Mouse (Mus musculus) urinary bladder, postnatal 36 days (tissue): ENCODE results near the gene Phrf1.

Experiments used
- DNase-seq, 2 experiments: peaks; one replicate each; pipeline ENCODE4 v3.0.0; 2022; ENCODE audit warnings: low spot score in 2 of 2, mixed read lengths in 1 of 2

The Phrf1 gene

DNA sequence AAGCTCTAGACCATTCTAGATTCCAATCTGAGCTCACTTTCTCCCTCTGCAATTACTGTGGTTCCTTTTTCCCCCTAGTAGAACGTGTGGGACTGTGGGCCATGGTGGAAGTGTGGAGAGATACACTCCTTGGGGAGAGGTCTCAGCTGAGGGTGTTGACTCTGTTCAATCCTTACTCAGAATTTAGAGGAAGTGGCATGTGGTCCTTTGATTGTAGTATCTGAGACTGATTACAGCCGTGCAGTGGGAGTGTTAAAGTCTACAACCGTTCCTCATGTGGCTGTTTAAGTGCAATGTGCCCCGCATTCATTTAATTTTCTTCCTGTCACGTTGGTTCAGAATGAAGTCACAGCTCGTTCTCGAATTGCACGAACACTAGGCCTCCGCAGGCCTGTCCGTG is 27.6 kb downstream of the Phrf1 start:
- no peak for DNase-seq

DNA sequence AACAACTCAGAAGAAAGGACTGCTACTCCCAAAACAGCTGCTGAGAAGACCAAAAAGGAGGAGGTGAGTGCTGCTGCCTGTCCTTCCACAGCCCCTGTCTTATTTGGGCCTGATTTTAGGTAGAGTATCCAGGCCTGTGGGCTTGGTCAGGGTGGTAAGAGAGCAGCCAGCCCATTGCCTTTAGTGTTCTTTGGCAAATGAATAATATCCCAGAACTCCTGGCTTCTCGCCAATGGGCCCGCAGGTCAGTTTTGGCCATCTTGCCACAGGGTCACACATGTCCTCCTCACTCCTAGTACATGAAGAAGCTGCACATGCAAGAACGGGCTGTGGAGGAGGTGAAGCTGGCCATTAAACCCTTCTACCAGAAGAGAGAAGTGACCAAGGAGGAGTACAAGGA is 32.9 kb downstream of the Phrf1 start:
- DNase-seq = no peak

DNA sequence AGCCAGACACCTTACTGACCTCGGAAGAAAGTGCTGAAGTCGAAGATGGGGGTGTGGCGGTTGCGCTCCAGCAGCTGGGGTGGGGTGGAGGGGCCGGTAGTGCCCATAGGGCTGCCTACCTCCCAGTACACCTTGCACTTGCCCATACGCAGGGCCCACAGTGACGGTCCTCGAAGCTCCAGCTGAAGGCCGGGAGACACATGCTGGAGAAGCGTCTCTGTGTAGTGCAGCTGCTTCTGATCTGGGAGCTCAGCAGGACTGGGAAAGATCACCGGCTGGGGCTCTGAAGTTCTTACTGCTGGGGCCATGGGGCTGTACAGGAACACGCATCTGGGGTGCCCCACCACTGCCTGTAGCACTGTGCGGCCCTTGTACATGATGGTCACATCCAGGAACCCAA is 35.1 kb downstream of the Phrf1 start:
- no peak for DNase-seq

DNA sequence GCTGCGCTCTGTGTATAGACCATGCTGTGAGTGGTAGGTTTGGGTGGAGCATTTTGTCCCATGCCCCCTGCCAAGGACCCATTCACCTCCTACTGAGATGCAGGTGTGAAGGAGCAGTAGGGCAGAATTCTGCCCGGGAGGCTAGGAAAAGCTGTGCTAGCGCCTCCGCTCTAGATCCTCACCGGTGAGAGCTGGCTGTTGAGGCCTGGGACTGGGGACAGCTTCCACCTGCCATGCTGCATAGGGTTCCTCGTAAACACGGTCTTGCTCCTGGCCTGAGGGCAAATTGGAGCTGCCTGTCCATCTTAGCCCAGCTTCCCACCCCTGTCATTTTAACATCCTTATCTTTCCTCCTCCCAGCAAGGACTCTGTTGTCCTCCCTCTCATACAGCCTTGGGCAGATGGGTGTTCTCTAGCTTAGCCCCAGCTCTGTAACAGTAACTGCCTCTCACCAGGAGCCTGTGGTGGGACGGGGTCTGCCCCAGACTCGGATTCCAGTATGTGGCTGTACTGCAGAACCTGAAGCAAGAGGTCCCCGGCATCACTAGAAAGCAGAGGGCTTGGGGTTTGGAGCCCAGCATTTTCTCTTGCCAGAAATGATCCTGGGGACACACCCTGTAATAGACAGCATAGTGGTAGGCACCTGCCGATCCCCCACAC is 35.6 kb downstream of the Phrf1 start:
- DNase-seq = no peak

DNA sequence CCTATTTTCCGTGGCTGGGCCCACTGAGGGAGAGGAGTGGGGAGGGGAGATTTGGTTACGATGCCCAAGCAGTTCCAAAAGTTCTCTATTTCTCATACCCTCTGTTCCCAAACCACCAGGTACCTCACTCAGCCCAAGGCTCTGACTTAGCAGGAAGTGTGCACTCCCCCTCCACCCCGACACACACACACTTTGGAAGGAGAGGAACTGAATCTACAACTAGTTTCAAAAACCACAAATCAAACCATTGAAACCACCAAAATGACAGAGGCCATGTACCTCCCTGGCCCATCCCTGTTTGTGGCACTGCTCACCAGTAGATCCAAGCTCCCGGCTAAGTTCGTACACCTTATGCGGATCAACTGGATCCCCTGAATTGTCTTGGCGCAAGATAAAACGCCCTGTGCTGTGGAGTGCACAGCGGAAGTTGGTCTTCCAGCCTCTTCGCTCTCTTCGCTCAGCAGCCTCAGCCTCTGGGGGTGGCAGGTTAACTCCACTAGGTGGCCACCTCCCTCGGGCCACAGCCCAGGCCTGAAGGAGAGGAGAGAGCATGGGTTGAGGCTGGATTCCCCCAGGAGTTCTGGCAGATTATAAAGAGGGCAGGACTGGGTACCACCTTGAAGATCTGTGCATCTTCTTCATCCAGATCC is 36.3 kb downstream of the Phrf1 start:
- DNase-seq = no peak

DNA sequence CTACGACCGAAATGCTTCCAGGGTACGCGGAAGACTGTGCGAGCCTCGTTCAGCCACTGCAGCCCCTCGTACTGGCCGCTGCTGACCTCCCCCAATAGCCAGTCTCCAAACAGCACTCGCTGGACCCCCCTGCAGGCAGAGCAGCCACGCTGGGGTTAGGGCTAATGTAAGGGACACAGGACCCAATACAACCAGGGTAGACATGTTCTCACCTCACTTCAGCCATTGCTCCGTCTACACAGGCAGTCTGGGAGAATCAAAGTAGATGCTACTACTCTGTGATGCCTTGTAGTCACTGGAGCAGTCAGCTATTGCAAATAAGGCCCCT is 36.8 kb downstream of the Phrf1 start:
- DNase-seq = no peak

DNA sequence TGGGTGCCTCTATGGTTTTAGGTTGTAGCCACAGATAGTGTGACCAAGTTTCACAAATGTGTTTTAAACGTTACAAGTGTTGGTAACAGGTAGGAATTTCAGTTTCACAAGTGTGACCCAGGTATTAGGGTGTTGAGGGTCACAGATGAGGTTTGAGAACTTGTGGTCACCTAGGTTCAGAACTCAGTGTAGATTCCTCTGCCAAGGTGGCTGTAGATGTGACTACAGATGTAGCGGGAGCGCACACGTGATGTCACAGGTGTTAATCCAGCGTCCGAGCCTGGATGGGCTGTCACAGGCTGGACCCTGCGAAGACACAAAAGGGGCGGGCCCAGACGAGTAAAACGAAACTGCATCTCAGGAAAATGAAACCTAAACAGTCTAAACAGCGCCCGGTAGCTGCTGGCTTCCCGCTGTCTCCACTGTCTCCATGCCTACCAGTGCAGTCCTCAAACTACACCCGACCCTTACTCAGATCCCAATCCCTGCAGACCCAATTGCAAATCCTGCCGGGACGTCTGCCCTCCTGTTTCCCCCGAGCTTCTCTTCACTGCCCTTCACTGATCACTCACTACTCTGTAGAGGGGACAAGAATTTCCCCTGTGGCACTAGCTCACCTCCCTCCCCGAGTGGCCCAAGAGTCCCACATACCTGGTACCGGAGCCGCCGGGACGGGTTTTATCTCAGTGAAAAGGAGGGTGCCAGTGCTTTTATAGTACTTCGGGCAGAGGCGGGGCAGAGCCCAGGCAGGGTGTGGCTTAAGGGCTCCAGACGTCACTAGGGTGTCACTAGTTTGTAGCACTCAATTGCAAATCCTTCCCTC is 37.4 kb downstream of the Phrf1 start, which contains the start of gene Irf7:
Gene Irf7, minus strand, starts transcription at position 743 of the 823 bp plus-strand sequence.
- peak; percentile 69 to 72 for DNase-seq

DNA sequence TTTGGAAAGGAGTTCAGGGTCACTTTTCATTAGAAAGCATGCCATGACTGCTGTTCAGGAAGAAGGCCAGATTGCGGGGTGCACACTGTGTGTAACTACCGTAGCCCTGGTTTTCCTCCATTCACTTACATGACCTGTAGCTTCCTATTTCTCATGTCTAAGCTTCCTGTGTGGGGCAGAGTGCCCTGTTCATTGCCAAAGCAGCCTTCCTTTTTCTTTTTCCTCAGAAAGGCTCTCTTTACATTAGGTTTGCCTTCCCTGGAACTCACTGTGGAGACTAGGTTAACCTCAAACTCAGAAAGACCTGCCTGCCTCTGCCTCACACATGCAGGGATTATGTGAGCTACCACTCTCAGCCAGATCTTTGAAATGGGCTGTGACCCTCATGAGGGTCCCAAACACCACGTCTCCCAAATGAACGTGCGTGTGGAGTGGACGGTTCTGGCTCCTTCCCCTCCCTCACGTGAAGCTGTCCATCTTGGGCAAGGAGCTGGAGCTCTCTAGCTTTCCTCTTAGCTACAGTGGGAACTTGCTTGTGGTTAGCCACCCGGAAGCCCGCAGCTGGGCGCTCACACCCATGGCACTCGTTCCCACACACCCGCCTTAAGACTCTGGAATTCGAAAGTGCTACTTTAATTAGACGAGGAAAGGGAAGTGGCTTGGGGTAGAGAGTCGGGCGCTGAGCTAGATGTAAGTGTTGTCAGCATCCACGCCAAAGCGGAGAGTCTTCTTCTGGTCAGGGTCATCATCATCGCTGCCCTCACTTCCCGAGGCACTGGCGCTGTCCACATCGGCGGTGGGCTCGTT is 40.1 kb downstream of the Phrf1 start:
- DNase-seq = no peak

DNA sequence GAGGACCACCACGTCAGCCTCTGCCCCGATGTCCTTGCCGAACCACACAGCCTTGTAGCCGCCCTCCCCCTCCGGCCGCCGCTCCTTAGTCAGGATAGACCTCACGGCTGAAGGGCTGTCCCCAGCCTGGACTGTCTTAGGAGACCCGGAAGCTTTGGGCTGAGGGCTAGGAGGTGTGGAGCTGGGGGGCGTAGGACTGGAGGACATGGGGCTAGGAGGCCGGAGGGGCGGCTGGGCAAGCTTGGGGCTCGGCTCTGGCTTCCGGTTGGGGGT is 40.6 kb downstream of the Phrf1 start:
- DNase-seq = no peak

DNA sequence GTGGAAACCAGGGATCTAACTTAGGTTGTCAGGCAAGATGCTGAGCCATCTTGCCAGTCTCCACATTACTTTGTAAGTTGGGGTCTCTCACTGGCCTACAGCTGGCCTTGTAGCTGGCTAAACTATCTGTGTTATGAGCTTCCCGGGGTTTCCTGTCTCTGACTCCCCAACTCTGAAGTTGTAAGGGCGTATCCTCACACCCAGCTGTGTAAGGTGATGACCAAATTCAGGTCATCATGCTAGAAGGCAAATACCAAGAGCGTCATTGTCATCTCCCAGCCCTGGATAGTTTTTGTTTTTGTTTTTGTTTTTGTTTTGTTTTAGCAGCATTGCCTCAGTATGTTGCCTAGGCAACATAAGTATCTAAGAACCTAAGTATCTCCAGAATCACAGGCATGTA is 42.0 kb downstream of the Phrf1 start:
- DNase-seq = no peak

DNA sequence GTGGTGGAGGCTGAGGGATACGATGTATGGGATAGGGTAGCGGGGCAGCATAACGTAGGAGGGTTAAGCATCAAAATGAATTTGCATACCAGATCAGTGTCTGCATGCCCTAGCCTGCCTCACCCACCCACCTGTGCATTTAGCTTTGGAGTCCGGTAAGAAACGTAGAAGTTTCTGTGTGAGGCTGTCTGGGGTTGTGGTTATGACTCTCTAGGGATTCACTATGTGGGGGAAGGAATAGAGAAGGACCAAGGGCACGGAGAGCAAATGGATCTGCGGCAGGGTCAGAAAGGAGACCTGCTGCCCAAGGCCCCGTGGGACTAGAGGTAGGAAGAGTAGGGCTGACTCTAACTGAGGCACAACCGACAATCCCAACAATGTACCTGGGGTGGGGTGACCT is 46.8 kb downstream of the Phrf1 start:
- DNase-seq = no peak

DNA sequence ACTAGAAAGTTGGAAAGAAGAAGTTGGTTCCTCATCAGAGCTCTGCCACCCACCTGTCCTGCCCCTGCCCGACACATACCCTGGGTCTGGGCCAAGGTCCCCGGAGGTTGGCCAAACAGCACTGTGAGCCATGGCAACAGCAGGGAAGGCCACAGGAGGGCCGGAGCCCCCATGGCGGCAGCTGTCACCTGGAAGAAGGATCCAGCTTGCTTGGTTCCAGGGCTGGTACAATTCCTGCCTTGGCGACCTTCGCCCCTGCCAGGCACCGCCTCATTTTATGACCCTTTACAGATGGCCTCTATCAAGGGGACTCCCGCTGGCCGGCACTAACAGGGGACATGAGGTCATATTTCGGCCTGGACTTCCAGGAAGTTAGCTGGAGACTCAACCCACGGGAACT is 48.0 kb downstream of the Phrf1 start, which contains the start of gene Cdhr5:
Gene Cdhr5, minus strand, starts transcription at position 241 of the 400 bp plus-strand sequence.
- DNase-seq = no peak

DNA sequence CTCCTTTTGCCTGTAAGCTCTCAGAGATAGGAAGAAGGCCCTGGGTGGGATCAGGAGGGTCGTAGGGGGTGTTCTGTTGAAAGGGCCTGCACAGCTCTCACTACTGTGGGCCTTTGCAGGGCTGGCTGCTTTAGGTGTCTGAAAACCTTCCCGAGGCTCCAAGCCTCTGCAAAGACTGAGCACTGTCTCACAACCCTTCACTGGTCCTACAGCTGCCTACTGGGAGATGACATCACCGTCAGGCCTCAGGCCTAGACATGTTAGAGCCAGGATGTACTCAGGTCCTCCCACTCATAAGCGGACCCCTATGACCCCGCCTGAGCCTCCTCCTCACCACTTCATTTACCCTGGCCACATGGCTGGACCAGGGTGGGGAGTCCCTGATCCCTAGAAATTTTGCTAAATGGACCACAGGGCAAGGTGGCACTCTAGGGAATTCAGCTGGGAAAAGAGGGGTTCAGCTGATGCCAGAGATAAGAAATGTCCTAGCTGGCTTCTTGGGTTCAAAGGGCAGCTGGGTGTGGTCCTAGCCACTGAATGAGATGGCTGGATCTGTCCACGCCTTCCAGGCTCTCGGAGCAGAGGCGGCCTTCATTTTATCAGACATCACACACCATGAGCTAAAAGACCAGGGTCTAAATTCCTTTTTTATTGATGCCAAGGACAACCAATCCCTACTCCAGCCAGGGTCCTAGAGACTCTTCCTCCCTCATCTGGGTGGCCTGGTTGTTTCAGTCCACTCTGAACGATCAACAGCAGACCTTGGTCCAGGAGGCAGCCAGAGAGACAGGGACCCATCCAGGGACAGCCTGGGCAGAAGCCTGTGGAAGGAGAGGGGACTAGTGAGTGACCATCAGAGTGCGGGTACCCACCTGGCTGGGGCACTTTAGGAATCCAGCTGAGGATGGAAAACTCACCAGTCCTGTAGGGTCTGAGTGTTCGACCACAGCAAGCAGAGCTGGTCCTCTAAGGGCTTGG is 49.4 kb downstream of the Phrf1 start:
- DNase-seq = no peak

DNA sequence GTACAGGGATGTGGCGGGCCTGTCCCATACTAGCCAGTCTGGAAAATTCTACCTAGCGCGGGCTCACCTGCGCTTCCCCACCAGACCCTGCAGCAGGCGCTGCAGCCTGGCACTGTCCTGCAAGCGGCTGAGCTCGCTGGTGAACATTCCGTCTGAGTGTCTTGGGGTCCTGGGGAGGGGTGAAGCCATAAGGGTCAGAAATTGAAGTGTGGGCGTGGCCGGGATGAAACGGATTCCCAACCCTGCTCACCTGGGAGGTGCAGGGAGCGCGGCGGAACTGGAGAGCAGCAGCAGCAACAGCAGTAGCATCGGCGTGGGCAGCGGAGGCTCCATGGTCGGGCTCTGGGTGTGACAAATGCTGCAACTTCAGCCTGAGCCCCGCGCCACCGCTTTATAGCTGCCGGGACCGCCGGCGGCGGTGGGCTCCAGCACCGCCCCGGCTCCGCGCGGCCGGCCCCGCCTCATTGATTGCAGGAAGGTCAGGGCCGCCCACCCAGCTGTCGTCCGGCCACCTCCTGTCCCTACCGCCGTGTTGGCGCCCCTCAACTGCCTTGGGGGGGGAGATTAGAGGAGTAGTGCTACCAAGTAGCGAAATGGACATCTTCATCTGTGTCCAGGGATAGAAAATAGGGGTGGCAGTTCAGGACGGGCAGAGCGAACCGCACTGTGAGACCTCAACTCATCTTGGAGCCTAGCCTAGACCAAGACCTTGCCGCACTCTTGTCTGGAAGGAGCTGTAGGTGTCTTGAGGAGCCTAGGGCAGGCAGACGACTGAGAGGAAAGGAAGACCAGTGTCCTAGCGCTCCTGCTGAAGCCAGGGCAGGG is 50.4 kb downstream of the Phrf1 start, which contains the start of gene Sct:
Gene Sct, minus strand, starts transcription at position 368 of the 825 bp plus-strand sequence.
- DNase-seq = no peak

DNA sequence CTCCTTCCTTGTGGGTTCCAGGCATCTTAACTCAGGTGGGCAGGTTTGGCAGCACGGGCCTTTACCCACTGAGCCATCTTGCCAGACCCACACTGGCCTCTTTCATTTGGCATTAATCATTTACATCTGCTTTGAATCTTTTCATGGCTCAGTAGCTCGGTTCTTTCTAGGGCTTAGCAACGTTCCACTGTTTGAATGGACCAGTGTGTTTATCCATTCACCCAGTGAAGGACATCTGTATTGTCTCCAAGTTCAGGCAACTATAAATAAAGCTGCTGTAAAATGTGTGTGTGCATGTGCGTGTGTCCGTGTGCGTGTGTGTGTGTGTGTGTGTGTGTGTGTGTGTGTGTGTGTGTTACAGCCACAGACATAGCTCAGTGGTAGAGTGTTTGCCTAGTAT is 52.9 kb downstream of the Phrf1 start:
- DNase-seq = no peak

DNA sequence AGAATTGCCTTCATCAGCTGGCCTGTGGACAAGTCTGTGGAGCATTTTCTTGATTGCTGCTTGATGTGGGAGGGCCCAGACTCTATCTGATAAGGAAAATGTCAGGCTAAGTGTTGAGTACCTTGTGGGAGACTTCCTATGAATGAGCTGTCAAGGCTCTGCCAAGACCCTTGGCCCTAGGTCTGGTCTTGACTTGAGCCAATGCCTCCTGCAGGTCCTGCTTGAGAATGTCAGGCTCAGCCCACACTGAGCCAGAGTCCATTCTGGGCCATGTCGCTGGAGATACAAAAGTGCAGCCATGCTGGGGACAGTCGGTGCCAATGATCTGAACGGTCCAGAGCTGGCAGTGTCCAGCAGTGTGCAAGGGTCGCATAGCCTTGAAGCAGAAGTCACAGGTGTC is 54.2 kb downstream of the Phrf1 start:
- DNase-seq = no peak

DNA sequence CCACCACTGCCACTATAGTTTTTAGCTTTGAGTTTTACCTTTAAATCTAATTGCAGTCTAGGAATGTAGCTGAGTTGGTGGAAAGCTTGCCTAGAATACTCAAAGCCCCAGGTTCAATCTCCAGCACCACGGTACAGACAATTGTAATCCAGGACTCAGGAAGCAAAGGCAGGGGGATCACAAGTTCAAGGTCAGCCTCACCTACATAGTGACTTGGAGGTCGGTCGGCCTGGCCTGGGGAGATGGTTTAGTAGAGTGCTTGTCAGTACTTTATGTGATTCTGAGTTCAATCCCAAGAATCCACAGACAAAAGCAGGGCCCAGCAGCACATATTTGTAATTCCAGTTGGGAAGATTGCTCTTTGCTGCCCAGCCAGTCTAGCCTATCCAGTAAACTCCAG is 59.5 kb downstream of the Phrf1 start:
- no peak for DNase-seq

DNA sequence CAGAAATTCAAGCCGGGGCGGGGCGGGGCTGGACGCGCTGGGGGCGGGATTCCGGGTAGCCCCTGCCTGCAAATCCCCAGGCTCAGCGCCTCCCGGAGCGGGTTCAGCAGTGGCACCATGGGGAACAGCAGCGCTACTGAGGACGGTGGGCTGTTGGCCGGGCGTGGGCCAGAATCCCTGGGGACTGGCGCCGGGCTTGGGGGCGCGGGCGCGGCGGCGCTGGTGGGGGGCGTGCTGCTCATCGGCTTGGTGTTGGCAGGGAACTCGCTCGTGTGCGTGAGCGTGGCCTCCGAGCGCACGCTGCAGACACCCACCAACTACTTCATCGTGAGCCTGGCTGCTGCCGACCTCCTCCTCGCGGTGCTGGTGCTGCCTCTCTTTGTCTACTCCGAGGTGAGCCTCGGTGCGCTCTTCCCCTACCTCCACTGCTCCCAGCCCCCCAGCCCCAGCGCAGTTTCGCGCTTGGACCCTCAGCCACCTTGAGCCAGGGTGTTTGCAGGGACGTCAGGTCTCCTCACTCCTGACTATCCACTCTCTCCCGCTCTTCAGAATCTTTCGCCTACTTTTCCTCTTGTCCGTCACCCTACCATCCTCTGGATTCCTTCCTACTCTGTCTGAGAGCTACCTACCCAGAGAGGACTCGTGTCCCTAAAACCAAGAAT is 63.5 kb downstream of the Phrf1 start, which contains the start of gene Drd4:
Gene Drd4, plus strand, starts transcription at position 86 of the 662 bp plus-strand sequence.
- no peak for DNase-seq

DNA sequence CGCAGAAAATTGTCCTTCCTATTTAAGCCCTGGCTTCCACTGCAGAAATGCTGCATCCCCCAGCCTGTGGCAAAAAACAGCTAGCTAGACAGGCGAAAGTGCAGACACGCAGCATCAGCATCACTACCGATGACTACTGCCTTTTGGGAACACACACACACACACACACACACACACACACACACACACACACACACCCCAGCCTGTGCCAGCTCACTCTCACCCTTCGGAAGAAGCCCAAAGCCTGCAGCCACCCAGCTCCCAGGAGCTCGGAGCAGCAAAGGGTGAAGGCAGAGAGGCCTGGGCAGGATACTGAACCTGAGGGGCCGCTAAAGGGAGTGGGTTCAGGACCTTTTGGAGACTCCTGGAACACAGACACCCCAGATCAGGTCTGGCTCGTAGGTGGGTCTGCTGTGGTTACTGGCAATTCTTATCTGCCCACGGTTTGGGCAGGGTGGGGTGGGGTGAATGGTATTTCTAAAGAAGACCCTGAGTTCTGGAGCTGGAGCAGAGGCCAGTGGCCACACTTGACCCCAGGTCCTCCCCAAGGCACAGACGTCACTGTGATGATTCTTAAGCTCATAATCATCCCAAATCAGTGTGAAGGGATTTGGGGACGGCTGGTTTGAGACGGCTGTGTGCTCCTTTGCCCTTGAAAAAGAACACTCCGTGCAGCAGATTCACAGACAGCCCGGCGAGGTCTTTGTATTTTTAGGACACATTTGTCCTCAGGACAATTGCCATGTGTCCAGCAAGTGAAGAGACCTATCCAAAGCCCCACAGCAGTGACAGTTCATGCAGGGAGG is 64.2 kb downstream of the Phrf1 start:
- no peak for DNase-seq
